Mouse (Mus musculus): Measurements from ENCODE around the gene Chchd2. TPM values are rescaled to one million over a fixed set of nuclear protein-coding genes. Genes with fewer than 3 reads are reported as not detected.
"Not testable (repeated sequence)": the region's sequence is repeated elsewhere in the genome, so short reads cannot be mapped to it uniquely, and the experiment has no call there.

The Chchd2 gene
- polyA plus RNA-seq, 1 experiment from 2014 or later: 1,060 TPM

GRCm38 (mm10) chr5:129909147-129909546, 21.9 kb upstream of the Chchd2 start:
- no peak for DNase-seq (ENCODE audit: low spot score)
- Histone ChIP-seq H3K36me3 (no peaks in the 10 kb centered on the region), H3K4me1 (peaks cover 17% of the 10 kb centered on the region), H3K27ac (replicated peaks) (peak overlapping the region; percentile 93), H3K27me3 (ENCODE audit: low read depth, poor library complexity, severe bottlenecking) (peaks cover 12% of the 10 kb centered on the region), H3K9me3 (replicated peaks) (no peaks in the 10 kb centered on the region), H3K4me3 (peak overlapping the region; percentile 79)
- 72% methylated on average over 9 of the region's 9 CpGs for WGBS

- under 1% methylated on average over 63 of the region's 63 CpGs for WGBS
- no peaks in the 10 kb centered on the region for H3K36me3 ChIP-seq
- H3K9me3 ChIP-seq (replicated peaks): no peaks in the 10 kb centered on the region
- peaks cover 12% of the 10 kb centered on the region for H3K27me3 ChIP-seq (ENCODE audit: low read depth, poor library complexity, severe bottlenecking)
- peaks cover 17% of the 10 kb centered on the region for H3K4me1 ChIP-seq
- H3K4me3 ChIP-seq: peak within 1 kb of the TSS; percentile 79
- peak; percentile 97 for DNase-seq (ENCODE audit: low spot score)
- H3K27ac ChIP-seq (replicated peaks): peak within 1 kb of the TSS; percentile 93
These were observed 21.1 kb upstream of the Chchd2 start, which contains the start of gene Nupr1l for GRCm38 (mm10) chr5:129908242-129908965. TSS of gene Nupr1l (plus strand) at chr5:129908540.

GRCm38 (mm10) chr5:129907775-129908174, 20.5 kb upstream of the Chchd2 start:
- 31% methylated on average over 4 of the region's 4 CpGs for WGBS
- Histone ChIP-seq H3K4me1 (peaks cover 17% of the 10 kb centered on the region), H3K27me3 (ENCODE audit: low read depth, poor library complexity, severe bottlenecking) (peaks cover 12% of the 10 kb centered on the region), H3K27ac (replicated peaks) (peak overlapping the region; percentile 93), H3K9me3 (replicated peaks) (no peaks in the 10 kb centered on the region), H3K36me3 (no peaks in the 10 kb centered on the region), H3K4me3 (peak overlapping the region; percentile 79)
- DNase-seq (ENCODE audit: low spot score): no peak

- no peak for DNase-seq (ENCODE audit: low spot score)
- 98% methylated on average over 1 of the region's 1 CpGs for WGBS
- H3K27ac ChIP-seq (replicated peaks): no peak within 1 kb of the TSS
- no peaks in the 10 kb centered on the region for H3K9me3 ChIP-seq (replicated peaks)
- peaks cover 8% of the 10 kb centered on the region; the same call in 1 of the 2 replicates for H3K36me3 ChIP-seq
- peaks cover 15% of the 10 kb centered on the region for H3K4me1 ChIP-seq
- H3K27me3 ChIP-seq (ENCODE audit: low read depth, poor library complexity, severe bottlenecking): no peaks in the 10 kb centered on the region
- H3K4me3 ChIP-seq: no peak within 1 kb of the TSS
These were observed 11.2 kb upstream of the Chchd2 start, which contains the start of gene Phkg1 for GRCm38 (mm10) chr5:129898449-129898848. TSS of gene Phkg1 (minus strand) at chr5:129898549.

- peak; percentile 89 for DNase-seq (ENCODE audit: low spot score)
- Histone ChIP-seq H3K27me3 (ENCODE audit: low read depth, poor library complexity, severe bottlenecking) (no peaks in the 10 kb centered on the region), H3K36me3 (no peaks in the 10 kb centered on the region), H3K9me3 (replicated peaks) (no peaks in the 10 kb centered on the region), H3K4me3 (peak within 1 kb of the TSS; percentile 61), H3K27ac (replicated peaks) (peak within 1 kb of the TSS; percentile 46), H3K4me1 (peaks cover 15% of the 10 kb centered on the region)
- WGBS: 3% methylated on average over 44 of the region's 44 CpGs
These were observed 8.2 kb upstream of the Chchd2 start, which contains the start of gene Zbed5 for GRCm38 (mm10) chr5:129895198-129896088. TSS of gene Zbed5 (plus strand) at chr5:129895723.

GRCm38 (mm10) chr5:129890390-129890789, 3.1 kb upstream of the Chchd2 start:
- WGBS: 69% methylated on average over 7 of the region's 7 CpGs
- not testable (repeated sequence) for H3K4me3 ChIP-seq; H3K36me3 ChIP-seq; H3K27ac ChIP-seq (replicated peaks); DNase-seq (ENCODE audit: low spot score); H3K9me3 ChIP-seq (replicated peaks); H3K27me3 ChIP-seq (ENCODE audit: low read depth, poor library complexity, severe bottlenecking)
- H3K4me1 ChIP-seq: peaks cover 23% of the 10 kb centered on the region

GRCm38 (mm10) chr5:129886271-129886670, 999 bp downstream of the Chchd2 start:
- peaks cover 22% of the 10 kb centered on the region for H3K4me1 ChIP-seq
- H3K27me3 ChIP-seq (ENCODE audit: low read depth, poor library complexity, severe bottlenecking): no peaks in the 10 kb centered on the region
- no peak for DNase-seq (ENCODE audit: low spot score)
- peak overlapping the region; percentile 91 for H3K27ac ChIP-seq (replicated peaks)
- WGBS: 61% methylated on average over 10 of the region's 10 CpGs
- no peaks in the 10 kb centered on the region for H3K9me3 ChIP-seq (replicated peaks)
- H3K4me3 ChIP-seq: peak overlapping the region; percentile 82
- H3K36me3 ChIP-seq: peaks cover 40% of the 10 kb centered on the region

- Histone ChIP-seq H3K4me3 (no peak overlapping the region), H3K4me1 (no peaks in the 10 kb centered on the region), H3K27ac (replicated peaks) (no peak overlapping the region), H3K27me3 (ENCODE audit: low read depth, poor library complexity, severe bottlenecking) (no peaks in the 10 kb centered on the region), H3K36me3 (peaks cover 48% of the 10 kb centered on the region), H3K9me3 (replicated peaks) (0 out of 2 replicates have a peak, but pooled peaks cover 2% of the 10 kb centered on the region)
- 79% methylated on average over 3 of the region's 3 CpGs for WGBS
- no peak for DNase-seq (ENCODE audit: low spot score)
These were observed 7.4 kb downstream of the Chchd2 start for GRCm38 (mm10) chr5:129879888-129880287.

GRCm38 (mm10) chr5:129878946-129879345, 8.3 kb downstream of the Chchd2 start:
- 67% methylated on average over 2 of the region's 2 CpGs for WGBS
- DNase-seq (ENCODE audit: low spot score): peak; percentile 35

GRCm38 (mm10) chr5:129877731-129878455, 9.4 kb downstream of the Chchd2 start:
- no peak overlapping the region for H3K27ac ChIP-seq (replicated peaks)
- H3K9me3 ChIP-seq (replicated peaks): 0 out of 2 replicates have a peak, but pooled peaks cover 2% of the 10 kb centered on the region
- no peaks in the 10 kb centered on the region for H3K4me1 ChIP-seq
- WGBS: 77% methylated on average over 9 of the region's 9 CpGs
- peaks cover 31% of the 10 kb centered on the region for H3K36me3 ChIP-seq
- H3K27me3 ChIP-seq (ENCODE audit: low read depth, poor library complexity, severe bottlenecking): no peaks in the 10 kb centered on the region
- no peak overlapping the region for H3K4me3 ChIP-seq
- DNase-seq (ENCODE audit: low spot score): no peak

More at GRCm38 (mm10) chr5:129878946-129879345, 8.3 kb downstream of the Chchd2 start:
- H3K4me1 ChIP-seq: no peaks in the 10 kb centered on the region
- 0 out of 2 replicates have a peak, but pooled peaks cover 2% of the 10 kb centered on the region for H3K9me3 ChIP-seq (replicated peaks)
- H3K4me3 ChIP-seq: no peak overlapping the region
- H3K36me3 ChIP-seq: peaks cover 39% of the 10 kb centered on the region
- no peaks in the 10 kb centered on the region for H3K27me3 ChIP-seq (ENCODE audit: low read depth, poor library complexity, severe bottlenecking)
- H3K27ac ChIP-seq (replicated peaks): no peak overlapping the region

- peaks cover 5% of the 10 kb centered on the region for H3K36me3 ChIP-seq
- WGBS: 76% methylated on average over 11 of the region's 11 CpGs
- no peak for DNase-seq (ENCODE audit: low spot score)
- no peak overlapping the region for H3K27ac ChIP-seq (replicated peaks)
- H3K4me3 ChIP-seq: no peak overlapping the region
- H3K9me3 ChIP-seq (replicated peaks): 0 out of 2 replicates have a peak, but pooled peaks cover 2% of the 10 kb centered on the region
- H3K27me3 ChIP-seq (ENCODE audit: low read depth, poor library complexity, severe bottlenecking): no peaks in the 10 kb centered on the region
- no peaks in the 10 kb centered on the region for H3K4me1 ChIP-seq
These were observed 12.2 kb downstream of the Chchd2 start for GRCm38 (mm10) chr5:129875098-129875497.

- Histone ChIP-seq H3K4me3 (no peak overlapping the region), H3K9me3 (replicated peaks) (0 out of 2 replicates have a peak, but pooled peaks cover 2% of the 10 kb centered on the region), H3K36me3 (no peaks in the 10 kb centered on the region), H3K27ac (replicated peaks) (no peak overlapping the region), H3K27me3 (ENCODE audit: low read depth, poor library complexity, severe bottlenecking) (no peaks in the 10 kb centered on the region), H3K4me1 (no peaks in the 10 kb centered on the region)
- no peak for DNase-seq (ENCODE audit: low spot score)
- 88% methylated on average over 12 of the region's 12 CpGs for WGBS
These were observed 13.3 kb downstream of the Chchd2 start for GRCm38 (mm10) chr5:129873942-129874341.

Measured in midbrain, embryonic 10.5 days (tissue).